Mouse (Mus musculus) CH12.LX (cell line): ENCODE data around the gene Ddx46. TPM values are rescaled to one million over a fixed set of nuclear protein-coding genes. Genes with fewer than 3 reads are reported as not detected.

ENCODE experiments used
- DNase-seq: peaks from one replicate; pipeline ENCODE4 v3.0.0-alpha.2; 2013; ENCODE audit errors: extremely low read depth
- H3K27ac ChIP-seq: 2 replicates; pipeline ENCODE4 v1.5.1; 2012; ENCODE audit warnings: low read depth, mild to moderate bottlenecking, control low read depth, moderate library complexity; ENCODE audit not compliant: insufficient read depth
- H3K27me3 ChIP-seq: replicated peaks from 2 replicates; pipeline ENCODE3; 2012; ENCODE audit warnings: inconsistent platforms
- H3K36me3 ChIP-seq, 2 experiments: replicated peaks in 1 of 2; 2 replicates each; pipeline versions ENCODE3 to v1.6.1; 2012; ENCODE audit warnings: inconsistent platforms in 1 of 2, low read length in 1 of 2, mild to moderate bottlenecking in 1 of 2, mixed read lengths in 1 of 2, moderate library complexity in 1 of 2; ENCODE audit not compliant: control insufficient read depth in 1 of 2, insufficient read depth in 1 of 2
- H3K4me1 ChIP-seq, 2 experiments: 2 replicates each; pipeline ENCODE4 v1.6.1; 2012; ENCODE audit warnings: inconsistent platforms in 1 of 2, moderate library complexity in 1 of 2; ENCODE audit not compliant: insufficient read depth in 2 of 2, control insufficient read depth in 1 of 2
- H3K4me2 ChIP-seq: 2 replicates; pipeline ENCODE4 v1.6.1; 2012; ENCODE audit warnings: low read depth, mild to moderate bottlenecking, control low read depth; ENCODE audit not compliant: poor library complexity, insufficient read depth, severe bottlenecking
- H3K4me3 ChIP-seq, 3 experiments: fragments of 150-350 bp in 1 of 3; sonication (generic) in 1 of 3; replicated peaks in 1 of 3; 2 replicates each; pipeline versions ENCODE3 to v1.5.1; 2011 to 2012; ENCODE audit warnings: low read depth in 2 of 3, low read length in 2 of 3, mild to moderate bottlenecking in 2 of 3, moderate library complexity in 2 of 3, control low read depth in 1 of 3, improper control_type of control experiment in 1 of 3, inconsistent platforms in 1 of 3, mixed read lengths in 1 of 3; ENCODE audit not compliant: poor library complexity in 1 of 3
- H3K79me2 ChIP-seq: replicated peaks from 2 replicates; pipeline ENCODE4 v1.6.1; 2012; ENCODE audit warnings: mild to moderate bottlenecking, moderate library complexity; ENCODE audit not compliant: control insufficient read depth, poor library complexity, insufficient read depth, severe bottlenecking; ENCODE audit errors: extremely low read depth
- H3K9ac ChIP-seq: 2 replicates; pipeline ENCODE4 v1.6.1; 2012; ENCODE audit warnings: low read depth, mild to moderate bottlenecking, control low read depth, moderate library complexity; ENCODE audit not compliant: insufficient read depth
- H3K9me3 ChIP-seq: replicated peaks from 2 replicates; pipeline ENCODE3; 2012; ENCODE audit warnings: low read length, inconsistent platforms, mixed read lengths
- CHD1 ChIP-seq: IDR thresholded peaks from 2 replicates; pipeline ENCODE4 v1.6.1; 2012; ENCODE audit warnings: low read depth, low read length, improper control_type of control experiment, inconsistent platforms
- CHD2 ChIP-seq: IDR thresholded peaks from 2 replicates; pipeline ENCODE4 v1.6.1; 2011; ENCODE audit warnings: low read length, improper control_type of control experiment
- CTCF ChIP-seq, 2 experiments: IDR thresholded peaks in 1 of 2; conservative IDR thresholded peaks in 1 of 2; 2 replicates each; pipeline ENCODE4 v1.5.1; 2011 to 2012; ENCODE audit warnings: low read depth in 2 of 2, low read length in 2 of 2, improper control_type of control experiment in 1 of 2, inconsistent platforms in 1 of 2, mild to moderate bottlenecking in 1 of 2, moderate library complexity in 1 of 2
- E2F4 ChIP-seq: IDR thresholded peaks from 2 replicates; pipeline ENCODE4 v1.6.1; 2011; ENCODE audit warnings: low read depth, low read length, improper control_type of control experiment; ENCODE audit not compliant: insufficient replicate concordance
- ELF1 ChIP-seq: IDR thresholded peaks from 2 replicates; pipeline ENCODE4 v1.6.1; 2014; ENCODE audit warnings: low read depth, mild to moderate bottlenecking, inconsistent platforms, low read length, improper control_type of control experiment
- EP300 ChIP-seq: IDR thresholded peaks from 2 replicates; pipeline ENCODE4 v1.6.1; 2011; ENCODE audit warnings: low read length, improper control_type of control experiment
- ETS1 ChIP-seq: conservative IDR thresholded peaks from 2 replicates; pipeline ENCODE4 v1.6.1; 2012; ENCODE audit warnings: low read depth, mild to moderate bottlenecking, inconsistent platforms, low read length, improper control_type of control experiment, moderate library complexity
- HCFC1 ChIP-seq: IDR thresholded peaks from 2 replicates; pipeline ENCODE4 v1.6.1; 2012; ENCODE audit warnings: low read depth, mild to moderate bottlenecking, inconsistent platforms, low read length, improper control_type of control experiment
- IRF4 ChIP-seq: IDR thresholded peaks from 2 replicates; pipeline ENCODE4 v1.6.1; 2014; ENCODE audit warnings: low read depth, mild to moderate bottlenecking, inconsistent platforms, low read length, improper control_type of control experiment
- JUN ChIP-seq: IDR thresholded peaks from 2 replicates; pipeline ENCODE4 v1.6.1; 2011; ENCODE audit warnings: low read depth, mild to moderate bottlenecking, low read length, improper control_type of control experiment, moderate library complexity; ENCODE audit not compliant: insufficient read depth
- JUND ChIP-seq: conservative IDR thresholded peaks from 2 replicates; pipeline ENCODE4 v1.6.1; 2011; ENCODE audit warnings: low read depth, low read length, improper control_type of control experiment
- MAFK ChIP-seq: IDR thresholded peaks from 2 replicates; pipeline ENCODE4 v1.6.1; 2011; ENCODE audit warnings: low read length, improper control_type of control experiment; ENCODE audit not compliant: insufficient replicate concordance
- MAX ChIP-seq: IDR thresholded peaks from 2 replicates; pipeline ENCODE4 v1.6.1; 2011; ENCODE audit warnings: low read length, improper control_type of control experiment
- MEF2A ChIP-seq: IDR thresholded peaks from 2 replicates; pipeline ENCODE4 v1.6.1; 2014; ENCODE audit warnings: low read depth, mild to moderate bottlenecking, inconsistent platforms, low read length, improper control_type of control experiment, borderline replicate concordance
- MXI1 ChIP-seq: IDR thresholded peaks from 2 replicates; pipeline ENCODE4 v1.6.1; 2011; ENCODE audit warnings: mild to moderate bottlenecking, low read depth, low read length, improper control_type of control experiment
- MYC ChIP-seq: IDR thresholded peaks from 2 replicates; pipeline ENCODE4 v1.6.1; 2011; ENCODE audit warnings: low read depth, mild to moderate bottlenecking, improper control_type of control experiment, low read length
- NELFE ChIP-seq: IDR thresholded peaks from 2 replicates; pipeline ENCODE4 v1.6.1; 2011; ENCODE audit warnings: low read depth, low read length, improper control_type of control experiment
- NRF1 ChIP-seq: IDR thresholded peaks from 2 replicates; pipeline ENCODE4 v1.6.1; 2014; ENCODE audit warnings: low read depth, mild to moderate bottlenecking, inconsistent platforms, low read length, improper control_type of control experiment, moderate library complexity
- PAX5 ChIP-seq: IDR thresholded peaks from 2 replicates; pipeline ENCODE4 v1.6.1; 2012; ENCODE audit warnings: low read length, inconsistent platforms, mixed read lengths
- POLR2A ChIP-seq: IDR thresholded peaks from 2 replicates; pipeline ENCODE4 v1.6.1; 2011; ENCODE audit warnings: low read depth, mild to moderate bottlenecking, improper control_type of control experiment, low read length
- RAD21 ChIP-seq: IDR thresholded peaks from 2 replicates; pipeline ENCODE4 v1.6.1; 2011; ENCODE audit warnings: low read depth, mild to moderate bottlenecking, low read length, improper control_type of control experiment, moderate library complexity
- SIN3A ChIP-seq: IDR thresholded peaks from 2 replicates; pipeline ENCODE4 v1.6.1; 2012; ENCODE audit warnings: low read length, improper control_type of control experiment, inconsistent platforms
- SMC3 ChIP-seq: IDR thresholded peaks from 2 replicates; pipeline ENCODE4 v1.6.1; 2011; ENCODE audit warnings: low read depth, low read length, improper control_type of control experiment
- TCF12 ChIP-seq: IDR thresholded peaks from 2 replicates; pipeline ENCODE4 v1.6.1; 2014; ENCODE audit warnings: low read depth, mild to moderate bottlenecking, inconsistent platforms, low read length, improper control_type of control experiment
- UBTF ChIP-seq: IDR thresholded peaks from 2 replicates; pipeline ENCODE4 v1.6.1; 2012; ENCODE audit warnings: low read depth, mild to moderate bottlenecking, inconsistent platforms, low read length, improper control_type of control experiment, moderate library complexity
- USF1 ChIP-seq: IDR thresholded peaks from 2 replicates; pipeline ENCODE4 v1.6.1; 2014; ENCODE audit warnings: low read depth, mild to moderate bottlenecking, inconsistent platforms, low read length, improper control_type of control experiment
- USF2 ChIP-seq: conservative IDR thresholded peaks from 2 replicates; pipeline ENCODE4 v1.6.1; 2011; ENCODE audit warnings: low read depth, low read length, improper control_type of control experiment
- ZC3H11A ChIP-seq: IDR thresholded peaks from 2 replicates; pipeline ENCODE4 v1.6.1; 2012; ENCODE audit warnings: low read depth, mild to moderate bottlenecking, inconsistent platforms, low read length, improper control_type of control experiment
- ZKSCAN1 ChIP-seq: IDR thresholded peaks from 2 replicates; pipeline ENCODE4 v1.6.1; 2012; ENCODE audit warnings: low read depth, inconsistent platforms, low read length, improper control_type of control experiment, borderline replicate concordance
- ZMIZ1 ChIP-seq: IDR thresholded peaks from 2 replicates; pipeline ENCODE4 v1.6.1; 2012; ENCODE audit warnings: low read depth, mild to moderate bottlenecking, inconsistent platforms, low read length, improper control_type of control experiment
- ZNF384 ChIP-seq: IDR thresholded peaks from 2 replicates; pipeline ENCODE4 v1.6.1; 2012; ENCODE audit warnings: low read depth, low read length, improper control_type of control experiment, inconsistent platforms
- dilution Hi-C: fragments of 300-500 bp; cut with MboI; formaldehyde crosslinking; loops from 2 replicates; pipeline ENCODE4 v1.14.3; 2020; ENCODE audit warnings: low sequenced_read_pairs; ENCODE audit not compliant: extremely low pct_unique_long_range_greater_than_20kb, extremely low pct_ligation_motif_present
- in situ Hi-C: fragments of 300-500 bp; cut with MboI; formaldehyde crosslinking; loops from 3 replicates; pipeline ENCODE4 v1.14.3; 2019; ENCODE audit warnings: low sequenced_read_pairs, low pct_ligation_motif_present, low pct_unique_long_range_greater_than_20kb, mixed read lengths
- polyA plus RNA-seq: library from polyadenylated mRNA; unstranded; fragments of >175 nt; gene quantifications from 2 replicates; pipeline ENCODE4 v1.2.1, GENCODE M21; 2012; ENCODE audit warnings: low read depth; ENCODE audit not compliant: insufficient read length
- total RNA-seq, 2 experiments: library from RNA; depleted of rRNA; stranded (reverse); fragments of 300-350 nt in 1 of 2; fragments of >200 nt in 1 of 2; gene quantifications; 2 replicates each; pipeline ENCODE4 v1.2.3; 2012 to 2014

Ddx46 gene
- total and polyA plus RNA-seq, 3 experiments = 35.4 to 103 (median 36.1) TPM

DNA sequence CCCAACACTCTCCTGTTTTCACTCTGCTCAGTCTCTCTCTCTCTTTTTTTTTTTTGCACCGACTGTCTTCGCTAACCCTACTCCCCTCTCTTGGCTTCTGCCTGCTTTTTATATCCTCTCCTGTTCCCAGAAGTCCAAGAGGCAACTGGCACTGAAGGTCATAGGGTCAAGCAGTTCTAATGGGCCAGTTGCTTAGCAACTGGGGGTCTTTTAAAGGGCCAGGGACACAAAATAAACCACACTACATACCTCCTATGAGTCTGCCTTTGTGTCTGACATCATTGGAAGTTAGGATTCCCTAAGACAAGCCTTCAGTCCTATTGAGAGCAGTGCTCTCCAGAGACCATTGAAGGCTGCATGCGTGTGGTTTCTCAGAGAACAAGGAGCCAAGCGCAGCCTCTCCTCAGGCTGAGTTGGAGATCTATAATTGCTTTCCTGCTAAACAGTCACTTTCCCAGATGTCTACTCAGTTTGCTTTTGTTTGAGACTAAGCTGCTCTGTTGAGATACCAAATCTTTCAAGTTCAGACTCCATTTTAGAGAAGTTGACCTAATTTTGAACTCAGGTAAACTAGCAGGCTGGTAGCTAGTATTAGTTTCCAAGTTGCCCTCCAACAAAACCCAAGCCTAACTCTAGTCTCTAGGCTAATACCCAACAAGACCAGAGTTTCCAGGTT lies 53.2 kb downstream of the Ddx46 start:
- dilution Hi-C loops = no loop called here

DNA sequence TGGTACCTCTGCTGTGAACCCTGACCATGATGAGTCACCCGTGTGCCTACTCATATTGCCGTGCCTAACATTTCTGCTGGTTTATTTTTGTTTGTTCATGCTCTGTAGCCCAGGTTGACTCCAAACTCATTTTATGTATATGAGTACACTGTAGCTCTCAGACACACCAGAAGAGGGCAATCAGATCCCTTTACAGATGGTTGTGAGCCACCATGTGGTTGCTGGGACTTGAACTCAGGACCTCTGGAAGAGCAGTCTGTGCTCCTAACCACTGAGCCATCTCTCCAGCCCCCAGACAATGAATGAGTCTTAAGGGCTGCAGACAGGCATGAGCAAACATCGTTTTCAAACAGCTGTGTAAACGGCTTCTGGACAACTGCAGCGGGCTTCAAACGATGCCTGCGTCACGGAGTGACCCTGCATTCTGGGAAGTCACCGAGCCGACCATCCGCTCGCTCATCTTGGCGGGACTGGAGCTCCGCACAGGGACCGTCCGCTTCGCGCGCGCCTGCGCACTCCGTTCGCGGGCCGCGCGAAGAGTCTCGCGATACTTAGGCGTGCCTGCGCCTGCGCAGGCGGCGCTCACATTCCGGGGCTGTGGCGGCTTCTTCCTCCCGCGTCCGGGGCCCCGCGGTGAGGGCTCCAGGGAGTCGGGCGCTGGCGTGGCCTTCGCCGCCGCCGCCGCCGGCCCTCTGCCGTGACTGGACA lies 57.9 kb downstream of the Ddx46 start, which contains the start of gene B230219D22Rik:
B230219D22Rik (plus strand) TSS at position 590 of the 708 bp plus-strand sequence.
- dilution Hi-C loops = no loop called here
- peak within 1 kb of the TSS; percentile 73 for H3K27ac ChIP-seq
- no peaks in the 10 kb centered on the region for H3K27me3 ChIP-seq
- H3K9ac ChIP-seq = peak within 1 kb of the TSS; percentile 100
- H3K36me3 ChIP-seq = peaks cover 2 to 18% of the 10 kb centered on the region in 2 experiments
- H3K4me2 ChIP-seq = peak within 1 kb of the TSS; percentile 99
- peaks cover 45% of the 10 kb centered on the region for H3K79me2 ChIP-seq
- no peaks in the 10 kb centered on the region for H3K9me3 ChIP-seq
- DNase-seq = peak; percentile 90
- peak within 1 kb of the TSS; percentile 70 to 91 (median 79) for H3K4me3 ChIP-seq
- peaks cover 3 to 30% of the 10 kb centered on the region in 2 experiments; a peak in 3 of 4 replicates for H3K4me1 ChIP-seq
- in situ Hi-C loops = no loop called here
- TF ChIP-seq NRF1 = peak; percentile 98
- TF ChIP-seq USF1 = no peak
- no peak for TF ChIP-seq PAX5
- peak; percentile 74; the same call in 1 of the 2 replicates for TF ChIP-seq MXI1
- no peak for TF ChIP-seq CHD1
- TF ChIP-seq UBTF = peak; percentile 0; the same call in 1 of the 2 replicates
- TF ChIP-seq MAX = peak; percentile 89
- TF ChIP-seq ETS1 = no peak; the same call in 1 of the 2 replicates
- TF ChIP-seq JUN = no peak
- TF ChIP-seq RAD21 = no peak; the same call in none of the 2 replicates
- no peak for TF ChIP-seq ZKSCAN1
- TF ChIP-seq ZMIZ1 = peak; percentile 80
- TF ChIP-seq CTCF (conservative IDR thresholded peaks at IDR 0.05 in 1 of 2, IDR thresholded peaks at IDR 0.05 in 1 of 2; ENCODE audit: low read depth in 2 of 2, low read length in 2 of 2) = peak in 1 of 2 experiments; percentile 41; a peak in 2 of 4 replicates
- peak; percentile 71; the same call in 1 of the 2 replicates for TF ChIP-seq IRF4
- no peak for TF ChIP-seq SMC3
- peak; percentile 87 for TF ChIP-seq MYC
- TF ChIP-seq POLR2A = peak; percentile 96
- no peak for TF ChIP-seq ZNF384
- no peak for TF ChIP-seq ZC3H11A
- TF ChIP-seq EP300 = no peak
- TF ChIP-seq E2F4 = peak; percentile 96
- peak; percentile 98 for TF ChIP-seq NELFE
- TF ChIP-seq TCF12 = peak; percentile 97
- no peak for TF ChIP-seq MAFK
- no peak for TF ChIP-seq USF2
- peak; percentile 100 for TF ChIP-seq CHD2
- TF ChIP-seq HCFC1 = peak; percentile 81
- peak; percentile 71; the same call in 1 of the 2 replicates for TF ChIP-seq ELF1

More for the DNA sequence above, 53.2 kb downstream of the Ddx46 start:
- Histone ChIP-seq H3K36me3 (peaks cover 0 to 11% of the 10 kb centered on the region in 2 experiments), H3K9ac (no peak overlapping the region), H3K27me3 (no peaks in the 10 kb centered on the region), H3K4me3 (no peak overlapping the region), H3K4me2 (no peak overlapping the region), H3K4me1 (peaks cover 5 to 25% of the 10 kb centered on the region in 2 experiments), H3K27ac (no peak overlapping the region), H3K9me3 (no peaks in the 10 kb centered on the region), H3K79me2 (peaks cover 1% of the 10 kb centered on the region; the same call in 1 of the 2 replicates)
- in situ Hi-C loops = no loop called here
- DNase-seq = no peak
- no peak for TF ChIP-seq ELF1
- no peak for TF ChIP-seq SIN3A
- no peak for TF ChIP-seq JUND
- TF ChIP-seq MEF2A = no peak
- TF ChIP-seq CHD2 = no peak
- no peak for TF ChIP-seq UBTF
- TF ChIP-seq CTCF (conservative IDR thresholded peaks at IDR 0.05 in 1 of 2, IDR thresholded peaks at IDR 0.05 in 1 of 2; ENCODE audit: low read depth in 2 of 2, low read length in 2 of 2) = no peak
